Mouse (Mus musculus) adipocyte (in vitro differentiated cells): ENCODE data around the gene Scfd2.

Experiments
- DNase-seq: peaks from one replicate; pipeline ENCODE4 v3.0.0-alpha.2; 2016; ENCODE audit warnings: low spot score

The Scfd2 gene

GRCm38 (mm10) chr5:74455510-74456269, 75.9 kb downstream of the Scfd2 start:
- peak; percentile 31 for DNase-seq

GRCm38 (mm10) chr5:74455094-74455493, 76.5 kb downstream of the Scfd2 start:
- DNase-seq: no peak

- no peak for DNase-seq
Observed at GRCm38 (mm10) chr5:74450977-74451376, 80.6 kb downstream of the Scfd2 start.

- DNase-seq: no peak
Observed at GRCm38 (mm10) chr5:74447517-74448334, 83.8 kb downstream of the Scfd2 start.

GRCm38 (mm10) chr5:74445861-74446260, 85.7 kb downstream of the Scfd2 start:
- no peak for DNase-seq

GRCm38 (mm10) chr5:74438353-74438752, 93.2 kb downstream of the Scfd2 start:
- no peak for DNase-seq

- peak; percentile 93 for DNase-seq
Observed at GRCm38 (mm10) chr5:74433580-74434147, 97.9 kb downstream of the Scfd2 start.

GRCm38 (mm10) chr5:74432879-74433539, 98.5 kb downstream of the Scfd2 start:
- DNase-seq: peak; percentile 40

GRCm38 (mm10) chr5:74420615-74421132, 110.9 kb downstream of the Scfd2 start:
- no peak for DNase-seq

GRCm38 (mm10) chr5:74412557-74412956, 119.0 kb downstream of the Scfd2 start:
- DNase-seq: no peak

- no peak for DNase-seq
Observed at GRCm38 (mm10) chr5:74404887-74405286, 126.7 kb downstream of the Scfd2 start.

GRCm38 (mm10) chr5:74404083-74404482, 127.5 kb downstream of the Scfd2 start:
- DNase-seq: no peak

- no peak for DNase-seq
Observed at GRCm38 (mm10) chr5:74402626-74403025, 128.9 kb downstream of the Scfd2 start.

- DNase-seq: no peak
Observed at GRCm38 (mm10) chr5:74391806-74392205, 139.8 kb downstream of the Scfd2 start.

GRCm38 (mm10) chr5:74391346-74391745, 140.2 kb downstream of the Scfd2 start:
- DNase-seq: no peak

GRCm38 (mm10) chr5:74388849-74389248, 142.7 kb downstream of the Scfd2 start:
- DNase-seq: peak; percentile 42

GRCm38 (mm10) chr5:74388101-74388500, 143.5 kb downstream of the Scfd2 start:
- DNase-seq: no peak

- no peak for DNase-seq
Observed at GRCm38 (mm10) chr5:74387143-74387886, 144.2 kb downstream of the Scfd2 start.

- DNase-seq: no peak
Observed at GRCm38 (mm10) chr5:74380045-74380444, 151.5 kb downstream of the Scfd2 start.

GRCm38 (mm10) chr5:74366710-74367101, 164.9 kb downstream of the Scfd2 start:
- no peak for DNase-seq

GRCm38 (mm10) chr5:74365984-74366709, 165.4 kb downstream of the Scfd2 start:
- peak; percentile 30 for DNase-seq
